Mouse (Mus musculus): ENCODE results near the gene Dbndd2.

DNA sequence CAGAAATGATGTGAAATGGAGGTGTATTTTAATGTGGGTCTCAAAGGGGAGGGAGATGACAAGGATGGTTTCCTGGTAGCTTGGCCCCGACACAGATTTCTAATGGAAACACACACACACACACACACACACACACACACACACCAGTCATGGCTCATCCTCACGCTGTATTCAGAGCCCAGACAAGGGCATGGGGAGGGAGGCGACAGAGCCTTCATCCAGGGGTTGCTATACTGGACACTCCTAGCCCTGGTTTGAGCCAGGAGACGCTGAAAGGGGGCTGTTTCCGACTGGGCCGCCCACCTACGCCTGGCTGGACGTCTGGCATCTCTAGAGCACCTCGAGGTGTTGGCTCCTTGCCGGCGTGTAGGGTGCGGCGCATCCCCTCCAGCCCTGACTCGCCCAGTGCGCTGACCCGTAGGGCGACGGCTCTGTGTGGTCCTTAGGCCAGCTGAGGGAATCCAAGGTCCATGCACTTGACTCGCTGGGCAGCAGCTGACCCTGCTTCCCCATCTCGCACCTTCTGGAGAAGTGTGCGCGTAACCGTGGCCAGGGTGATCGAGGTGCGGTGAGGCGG is at the start of gene Dbndd2:
- TF ChIP-seq CTCF (IDR thresholded peaks at IDR 0.05; ENCODE audit: borderline replicate concordance, insufficient read depth, low read length), result no peak
- 0 out of 2 replicates have a peak, but pooled peaks have one; percentile 5 for TF ChIP-seq POLR2A (IDR thresholded peaks at IDR 0.05; ENCODE audit: low read depth, low read length)

Data from embryonic fibroblast, embryonic 13.5 days (primary cell).